Mouse (Mus musculus) forebrain, embryonic 10.5 days (tissue): ENCODE data around the gene Mpc1. TPM values are rescaled to one million over a fixed set of nuclear protein-coding genes. Genes with fewer than 3 reads are reported as not detected.

ENCODE experiments used
- DNase-seq: peaks from one replicate; pipeline ENCODE4 v3.0.0-alpha.2; 2017; ENCODE audit warnings: low spot score; ENCODE audit errors: extremely low spot score
- H3K27ac ChIP-seq: fragments of 300-500 bp; sonication (generic); 2 replicates; pipeline ENCODE4 v1.5.1; 2016; ENCODE audit warnings: mild to moderate bottlenecking
- H3K27me3 ChIP-seq: fragments of 300-500 bp; sonication (generic); 2 replicates; pipeline ENCODE4 v1.6.1; 2016; ENCODE audit warnings: mild to moderate bottlenecking; ENCODE audit not compliant: poor library complexity, severe bottlenecking
- H3K36me3 ChIP-seq: fragments of 300-500 bp; sonication (generic); replicated peaks from 2 replicates; pipeline ENCODE4 v1.6.1; 2016; ENCODE audit warnings: mild to moderate bottlenecking, moderate library complexity
- H3K4me1 ChIP-seq: fragments of 300-500 bp; sonication (generic); 2 replicates; pipeline ENCODE4 v1.6.1; 2016
- H3K4me3 ChIP-seq: fragments of 300-500 bp; sonication (generic); 2 replicates; pipeline ENCODE4 v1.5.1; 2016; ENCODE audit warnings: mild to moderate bottlenecking, moderate library complexity
- H3K9me3 ChIP-seq: fragments of 300-500 bp; sonication (generic); 2 replicates; pipeline ENCODE4 v1.6.1; 2016; ENCODE audit warnings: mild to moderate bottlenecking, moderate library complexity
- WGBS: fragments of 180-500 bp; shearing (Covaris S2); methylation state at CpG from one replicate; pipeline ENCODE4 v1.1.7; 2016; 5-methylcytosine and 5-hydroxymethylcytosine counted together
- polyA plus RNA-seq: library from polyadenylated mRNA; unstranded; fragments of >200 nt; fragmentation: Nextera tagmentation; extraction: Ambion mirVana; gene quantifications from 2 replicates; pipeline ENCODE4 v1.2.1, GENCODE M21; 2016

Gene Mpc1
- polyA plus RNA-seq, result 61.7 and 71.1 TPM in 2 replicates

- H3K27ac ChIP-seq, result peak within 1 kb of the TSS; percentile 92
- peaks cover 22% of the 10 kb centered on the region for H3K4me1 ChIP-seq
- H3K4me3 ChIP-seq, result peak within 1 kb of the TSS; percentile 86
- 2% methylated on average over 35 of the region's 35 CpGs for WGBS
- H3K9me3 ChIP-seq, result no peaks in the 10 kb centered on the region
- peak; percentile 52 for DNase-seq
- H3K36me3 ChIP-seq, result no peaks in the 10 kb centered on the region
- H3K27me3 ChIP-seq, result peaks cover 35% of the 10 kb centered on the region
Measured at GRCm38 (mm10) chr17:8282821-8283525, at the start of gene Mpc1. Gene Mpc1 (plus strand): TSS chr17:8282904.

- no peaks in the 10 kb centered on the region for H3K27me3 ChIP-seq
- 81% methylated on average over 15 of the region's 15 CpGs for whole genome bisulfite sequencing
- DNase-seq, result no peak
Measured at GRCm38 (mm10) chr17:8233618-8234214, 49.0 kb upstream of the Mpc1 start.

GRCm38 (mm10) chr17:8234537-8234936, 48.2 kb upstream of the Mpc1 start:
- Histone ChIP-seq H3K4me1 (no peaks in the 10 kb centered on the region), H3K27ac (no peak overlapping the region), H3K9me3 (no peaks in the 10 kb centered on the region), H3K4me3 (no peak overlapping the region), H3K27me3 (no peaks in the 10 kb centered on the region), H3K36me3 (no peaks in the 10 kb centered on the region)
- 89% methylated on average over 4 of the region's 4 CpGs for WGBS
- DNase-seq, result no peak

More at GRCm38 (mm10) chr17:8233618-8234214, 49.0 kb upstream of the Mpc1 start:
- Histone ChIP-seq H3K27ac (no peak overlapping the region), H3K36me3 (no peaks in the 10 kb centered on the region), H3K9me3 (no peaks in the 10 kb centered on the region), H3K4me1 (no peaks in the 10 kb centered on the region), H3K4me3 (no peak overlapping the region)

GRCm38 (mm10) chr17:8235743-8236142, 47.0 kb upstream of the Mpc1 start, which contains the start of gene Ccr6:
Gene Ccr6 (plus strand): TSS chr17:8236043.
- 82% methylated on average over 3 of the region's 3 CpGs for WGBS
- H3K27me3 ChIP-seq, result no peaks in the 10 kb centered on the region
- H3K9me3 ChIP-seq, result no peaks in the 10 kb centered on the region
- H3K4me1 ChIP-seq, result no peaks in the 10 kb centered on the region
- no peak for DNase-seq
- no peak within 1 kb of the TSS for H3K4me3 ChIP-seq
- no peak within 1 kb of the TSS for H3K27ac ChIP-seq
- no peaks in the 10 kb centered on the region for H3K36me3 ChIP-seq

DNA sequence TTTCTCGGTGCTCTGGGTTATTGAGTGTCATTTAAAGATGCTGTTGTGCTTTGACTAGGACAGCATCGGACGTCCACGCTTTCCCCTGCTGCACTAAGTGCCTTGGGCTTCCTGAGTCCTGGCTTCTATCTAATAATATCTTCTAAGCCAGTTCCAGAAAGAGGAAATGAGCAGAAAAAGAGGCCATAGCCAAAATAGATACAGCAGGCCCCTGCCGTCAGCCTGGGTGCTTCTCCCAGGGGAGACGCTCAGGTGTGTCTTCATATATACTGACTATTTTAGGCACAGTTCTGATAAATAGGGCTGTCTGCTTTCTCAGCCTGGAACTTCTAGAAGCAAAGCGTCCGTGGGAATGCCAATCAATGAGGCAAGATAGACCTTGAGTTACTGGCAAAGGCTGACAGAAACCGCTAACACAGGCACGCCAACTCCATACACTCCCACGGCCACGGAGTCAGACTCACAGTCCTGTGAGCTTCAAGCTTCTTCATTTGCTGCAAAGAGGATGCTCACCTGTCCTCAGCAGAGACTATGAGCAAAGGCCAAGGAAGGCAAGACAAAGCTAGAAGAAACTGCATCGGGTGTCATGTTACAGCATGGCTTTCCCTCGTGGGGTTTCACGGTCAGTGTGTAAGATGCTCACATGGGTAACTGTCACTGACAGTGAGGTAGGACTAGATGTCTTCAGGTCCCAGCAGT, 44.5 kb upstream of the Mpc1 start:
- Histone ChIP-seq H3K36me3 (no peaks in the 10 kb centered on the region), H3K4me3 (no peak overlapping the region), H3K4me1 (no peaks in the 10 kb centered on the region), H3K9me3 (no peaks in the 10 kb centered on the region), H3K27me3 (0 out of 2 replicates have a peak, but pooled peaks cover 2% of the 10 kb centered on the region), H3K27ac (no peak overlapping the region)
- no peak for DNase-seq
- 88% methylated on average over 15 of the region's 15 CpGs for WGBS

- H3K4me1 ChIP-seq, result no peaks in the 10 kb centered on the region
- no peaks in the 10 kb centered on the region for H3K36me3 ChIP-seq
- 0 out of 2 replicates have a peak, but pooled peaks cover 5% of the 10 kb centered on the region for H3K27me3 ChIP-seq
- no peaks in the 10 kb centered on the region for H3K9me3 ChIP-seq
- no peak for DNase-seq
- no peak overlapping the region for H3K27ac ChIP-seq
- 84% methylated on average over 3 of the region's 3 CpGs for WGBS
- no peak overlapping the region for H3K4me3 ChIP-seq
Measured at GRCm38 (mm10) chr17:8239561-8239960, 43.1 kb upstream of the Mpc1 start.

- no peak for DNase-seq
Measured at GRCm38 (mm10) chr17:8240517-8240916, 42.2 kb upstream of the Mpc1 start.

DNA sequence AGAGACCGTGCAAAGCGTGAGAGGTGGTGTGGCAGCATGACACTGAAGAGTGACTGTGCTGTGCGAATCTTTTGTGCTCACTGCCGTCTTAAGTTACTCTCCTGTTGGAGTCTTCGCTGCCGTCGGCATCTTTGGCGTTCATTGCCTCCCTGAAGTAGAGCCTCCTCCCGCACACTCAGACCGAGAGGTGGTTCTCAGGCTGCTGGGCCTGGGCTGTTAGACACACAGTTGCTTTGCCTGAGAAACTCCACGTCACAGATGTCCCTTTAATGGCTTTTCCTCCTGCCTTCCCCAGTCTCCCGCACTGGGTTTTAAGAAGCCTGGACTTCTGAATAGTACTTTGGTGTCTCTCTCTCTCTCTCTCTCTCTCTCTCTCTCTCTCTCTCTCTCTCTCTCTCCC, 41.1 kb upstream of the Mpc1 start:
- 80% methylated on average over 12 of the region's 12 CpGs for WGBS
- DNase-seq, result no peak
- H3K4me3 ChIP-seq, result no peak overlapping the region

More at GRCm38 (mm10) chr17:8240517-8240916, 42.2 kb upstream of the Mpc1 start:
- H3K9me3 ChIP-seq, result no peaks in the 10 kb centered on the region
- H3K27ac ChIP-seq, result no peak overlapping the region
- WGBS, result 85% methylated on average over 4 of the region's 4 CpGs
- H3K4me3 ChIP-seq, result no peak overlapping the region
- H3K4me1 ChIP-seq, result no peaks in the 10 kb centered on the region
- H3K36me3 ChIP-seq, result no peaks in the 10 kb centered on the region
- 0 out of 2 replicates have a peak, but pooled peaks cover 5% of the 10 kb centered on the region for H3K27me3 ChIP-seq

GRCm38 (mm10) chr17:8242186-8242585, 40.5 kb upstream of the Mpc1 start:
- WGBS, result 96% methylated on average over 11 of the region's 11 CpGs
- H3K36me3 ChIP-seq, result no peaks in the 10 kb centered on the region
- H3K27ac ChIP-seq, result no peak overlapping the region
- no peak for DNase-seq
- no peak overlapping the region for H3K4me3 ChIP-seq
- 0 out of 2 replicates have a peak, but pooled peaks cover 5% of the 10 kb centered on the region for H3K27me3 ChIP-seq
- H3K9me3 ChIP-seq, result no peaks in the 10 kb centered on the region
- H3K4me1 ChIP-seq, result no peaks in the 10 kb centered on the region

More for the DNA sequence above, 41.1 kb upstream of the Mpc1 start:
- Histone ChIP-seq H3K27me3 (0 out of 2 replicates have a peak, but pooled peaks cover 5% of the 10 kb centered on the region), H3K4me1 (no peaks in the 10 kb centered on the region), H3K9me3 (no peaks in the 10 kb centered on the region), H3K27ac (no peak overlapping the region), H3K36me3 (no peaks in the 10 kb centered on the region)

DNA sequence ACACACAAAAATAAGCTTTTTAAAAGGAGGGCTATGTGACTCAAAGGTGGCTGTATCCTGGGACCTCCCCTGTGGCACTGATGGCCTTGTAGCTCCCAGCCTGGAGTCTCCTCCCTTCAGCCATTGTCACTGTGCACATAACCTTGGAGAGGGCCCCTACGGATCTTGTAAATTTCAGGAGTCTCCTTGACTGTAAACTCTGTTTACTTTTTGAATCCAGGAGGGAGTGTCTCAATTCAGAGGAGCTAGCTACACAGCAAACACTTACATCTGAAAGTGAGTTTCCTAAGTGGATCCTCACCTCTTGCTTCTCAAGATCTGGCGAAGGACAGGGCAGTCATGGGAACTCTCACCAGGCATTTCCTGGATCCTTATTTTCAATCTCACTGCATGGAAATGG, 38.6 kb upstream of the Mpc1 start:
- Histone ChIP-seq H3K27me3 (0 out of 2 replicates have a peak, but pooled peaks cover 5% of the 10 kb centered on the region), H3K9me3 (no peaks in the 10 kb centered on the region), H3K4me3 (no peak overlapping the region), H3K4me1 (no peaks in the 10 kb centered on the region), H3K36me3 (no peaks in the 10 kb centered on the region), H3K27ac (no peak overlapping the region)
- 87% methylated on average over 2 of the region's 2 CpGs for WGBS
- DNase-seq, result no peak

- H3K36me3 ChIP-seq, result no peaks in the 10 kb centered on the region
- 79% methylated on average over 4 of the region's 4 CpGs for WGBS
- H3K4me3 ChIP-seq, result no peak overlapping the region
- H3K4me1 ChIP-seq, result no peaks in the 10 kb centered on the region
- DNase-seq, result no peak
- no peaks in the 10 kb centered on the region for H3K9me3 ChIP-seq
- 0 out of 2 replicates have a peak, but pooled peaks cover 5% of the 10 kb centered on the region for H3K27me3 ChIP-seq
- H3K27ac ChIP-seq, result no peak overlapping the region
Measured at GRCm38 (mm10) chr17:8246102-8246754, 36.5 kb upstream of the Mpc1 start.

DNA sequence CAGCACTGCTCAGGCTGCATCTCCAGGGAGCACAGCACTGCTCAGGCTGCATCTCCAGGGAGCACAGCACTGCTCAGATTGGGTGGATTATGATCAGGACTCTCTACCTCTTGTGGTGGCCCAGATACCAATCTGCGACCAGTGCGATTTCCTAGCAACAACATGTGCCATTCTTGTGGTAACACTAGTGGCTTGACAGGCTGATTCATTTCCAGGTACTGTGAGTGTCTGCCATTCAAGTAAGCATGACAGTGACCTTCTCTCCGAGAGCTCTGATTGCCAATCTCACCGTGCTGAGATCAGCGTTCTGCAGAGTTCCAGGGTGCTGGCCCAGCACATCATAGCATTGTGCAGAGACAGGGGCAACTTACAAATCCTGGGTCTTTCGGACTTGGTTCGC, 31.0 kb upstream of the Mpc1 start:
- H3K9me3 ChIP-seq, result no peaks in the 10 kb centered on the region
- H3K36me3 ChIP-seq, result no peaks in the 10 kb centered on the region
- H3K27ac ChIP-seq, result no peak overlapping the region
- H3K4me3 ChIP-seq, result no peak overlapping the region
- WGBS, result 92% methylated on average over 7 of the region's 7 CpGs
- no peaks in the 10 kb centered on the region for H3K4me1 ChIP-seq
- no peaks in the 10 kb centered on the region for H3K27me3 ChIP-seq
- DNase-seq, result no peak
